Mouse (Mus musculus) urinary bladder, postnatal 10 days (tissue): ENCODE data around the gene Ugt1a9.
"Not testable (repeated sequence)": the region's sequence is repeated elsewhere in the genome, so short reads cannot be mapped to it uniquely, and the experiment has no call there.

Source experiments
- DNase-seq: peaks from one replicate; pipeline ENCODE4 v3.0.0; 2022; ENCODE audit warnings: low spot score

Ugt1a9 gene

GRCm38 (mm10) chr1:88070495-88070894, at the start of gene Ugt1a9:
Gene Ugt1a9 (plus strand): TSS chr1:88070800.
- DNase-seq = no peak

- DNase-seq = not testable (repeated sequence)
These were observed 45.4 kb upstream of the Ugt1a9 start for GRCm38 (mm10) chr1:88025244-88025643.

GRCm38 (mm10) chr1:88043044-88043443, 27.6 kb upstream of the Ugt1a9 start:
- not testable (repeated sequence) for DNase-seq

GRCm38 (mm10) chr1:88044832-88045437, 25.7 kb upstream of the Ugt1a9 start:
- not testable (repeated sequence) for DNase-seq

GRCm38 (mm10) chr1:88047408-88047807, 23.2 kb upstream of the Ugt1a9 start:
- not testable (repeated sequence) for DNase-seq

GRCm38 (mm10) chr1:88055088-88055487, 15.5 kb upstream of the Ugt1a9 start, which contains the start of gene Ugt1a10:
Gene Ugt1a10 (plus strand): TSS chr1:88055388.
- DNase-seq = no peak

GRCm38 (mm10) chr1:88066472-88067102, 4.0 kb upstream of the Ugt1a9 start:
- not testable (repeated sequence) for DNase-seq

- no peak for DNase-seq
These were observed 302 bp downstream of the Ugt1a9 start for GRCm38 (mm10) chr1:88070902-88071301.

GRCm38 (mm10) chr1:88074471-88074870, 3.9 kb downstream of the Ugt1a9 start:
- no peak for DNase-seq

GRCm38 (mm10) chr1:88077128-88077527, 6.5 kb downstream of the Ugt1a9 start:
- no peak for DNase-seq

- no peak for DNase-seq
These were observed 11.1 kb downstream of the Ugt1a9 start for GRCm38 (mm10) chr1:88081670-88082069.

- DNase-seq = no peak
These were observed 15.5 kb downstream of the Ugt1a9 start for GRCm38 (mm10) chr1:88086125-88086524.

GRCm38 (mm10) chr1:88087513-88087912, 16.9 kb downstream of the Ugt1a9 start, which contains the start of gene Ugt1a8:
Gene Ugt1a8 (plus strand): TSS chr1:88087813.
- no peak for DNase-seq

GRCm38 (mm10) chr1:88092341-88092740, 21.7 kb downstream of the Ugt1a9 start:
- DNase-seq = no peak

- DNase-seq = not testable (repeated sequence)
These were observed 23.7 kb downstream of the Ugt1a9 start for GRCm38 (mm10) chr1:88094270-88094676.

- DNase-seq = no peak
These were observed 24.4 kb downstream of the Ugt1a9 start, which contains the start of gene Ugt1a7c for GRCm38 (mm10) chr1:88094941-88095492. Gene Ugt1a7c (plus strand): TSS chr1:88095062.

GRCm38 (mm10) chr1:88098546-88098945, 27.9 kb downstream of the Ugt1a9 start:
- not testable (repeated sequence) for DNase-seq

GRCm38 (mm10) chr1:88099691-88100090, 29.1 kb downstream of the Ugt1a9 start:
- not testable (repeated sequence) for DNase-seq

GRCm38 (mm10) chr1:88103019-88103418, 32.4 kb downstream of the Ugt1a9 start, which contains the start of gene Ugt1a6b:
Gene Ugt1a6b (plus strand): TSS chr1:88103252.
- DNase-seq = not testable (repeated sequence)

- not testable (repeated sequence) for DNase-seq
These were observed 33.3 kb downstream of the Ugt1a9 start for GRCm38 (mm10) chr1:88103697-88104468.

- no peak for DNase-seq
These were observed 34.2 kb downstream of the Ugt1a9 start for GRCm38 (mm10) chr1:88104667-88105430.
